Mouse (Mus musculus): ENCODE measurements around the gene Arl5a.

DNA sequence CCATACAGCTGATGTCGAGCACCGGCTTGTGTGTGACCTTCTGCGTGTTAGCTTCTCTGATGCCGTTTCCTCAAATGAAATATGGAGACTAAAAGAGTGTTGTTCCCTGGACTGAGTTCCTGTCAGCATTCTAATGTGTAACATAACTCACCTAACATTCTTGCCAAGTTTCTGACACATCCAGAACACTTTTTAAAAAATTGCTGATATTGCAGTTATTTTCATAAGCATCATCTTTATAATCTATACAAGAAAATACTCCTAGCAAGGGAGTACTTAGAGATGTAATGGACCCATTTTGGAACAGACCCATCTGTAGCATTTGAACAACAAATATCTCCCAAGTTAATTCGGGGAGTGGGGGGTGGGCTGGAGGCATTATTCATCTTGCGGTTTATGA, 55.1 kb downstream of the Arl5a start:
- TF ChIP-seq CTCF (IDR thresholded peaks at IDR 0.05; ENCODE audit: extremely low read depth, insufficient read depth, insufficient read length, insufficient replicate concordance) = no peak
- TF ChIP-seq POLR2A (IDR thresholded peaks at IDR 0.05; ENCODE audit: low read depth, low read length) = no peak

Data from spleen, adult 2 months (tissue).